Mouse (Mus musculus) ES-Bruce4 (cell line): ENCODE data around the gene Gipc3.

ENCODE experiments used
- CTCF ChIP-seq: IDR thresholded peaks from one replicate; pipeline ENCODE4 v1.8.1; 2011; ENCODE audit warnings: low read depth, low read length
- EP300 ChIP-seq: IDR thresholded peaks from 2 replicates; pipeline ENCODE4 v1.6.1; 2011; ENCODE audit warnings: low read depth, low read length; ENCODE audit not compliant: insufficient read depth
- POLR2A ChIP-seq: IDR thresholded peaks from one replicate; pipeline ENCODE4 v1.8.1; 2011; ENCODE audit warnings: low read length; ENCODE audit not compliant: insufficient read depth

- TF ChIP-seq CTCF (no peak), EP300 (no peak), POLR2A (no peak)
These were observed 42.6 kb downstream of the Gipc3 start for GRCm38 (mm10) chr10:81300352-81300907.
